ENCODE assay signal across 7 mouse cellular contexts in genomic region chr5:136567176-136568025, GRCm38 (mm10). TPM values are rescaled to one million over a fixed set of nuclear protein-coding genes. Genes with fewer than 3 reads are reported as not detected.
DNase-seq lines count a peak whose midpoint lies in the region; ATAC-seq and TF ChIP-seq lines count a peak whose summit lies in the region.

Cux1 (minus strand) TSS chr5:136567490.

- no peak for TF ChIP-seq EP300 in heart, adult 2 months (IDR thresholded peaks at IDR 0.05; ENCODE audit: insufficient read depth, low read depth, low read length)

- no peaks in the 10 kb centered on the region for H3K36me3 ChIP-seq in embryonic facial prominence, embryonic 13.5 days
- H3K36me3 ChIP-seq in heart, adult 2 months (ENCODE audit: control insufficient read depth, insufficient read depth, low read length), result no peaks in the 10 kb centered on the region
- H3K36me3 ChIP-seq in limb, embryonic 12.5 days, result no peaks in the 10 kb centered on the region
- H3K36me3 ChIP-seq in midbrain, embryonic 14.5 days (ENCODE audit: control insufficient read depth, insufficient read depth, low read length), result no peaks in the 10 kb centered on the region

- peak; percentile 89 for TF ChIP-seq CTCF in heart, adult 2 months (IDR thresholded peaks at IDR 0.05)

- intact Hi-C loops in heart, adult 2 months (cut with DNase I), result loop anchor here (1.0 to 5.0 kb wide), 9 partner anchors 55 to 365 kb away; no protein-coding TSS in a partner anchor

- no peaks in the 10 kb centered on the region; the same call in none of the 2 replicates for H3K79me2 ChIP-seq in heart, adult 2 months (replicated peaks; ENCODE audit: control insufficient read depth, insufficient read depth, low read length)

- peak within 1 kb of the TSS; percentile 88 for H3K27ac ChIP-seq in embryonic facial prominence, embryonic 13.5 days
- peak within 1 kb of the TSS; percentile 74 for H3K27ac ChIP-seq in heart, adult 2 months
- H3K27ac ChIP-seq in limb, embryonic 12.5 days, result peak within 1 kb of the TSS; percentile 89
- H3K27ac ChIP-seq in midbrain, embryonic 14.5 days (replicated peaks; ENCODE audit: low read depth, low read length), result peak within 1 kb of the TSS; percentile 97

- H3K9ac ChIP-seq in embryonic facial prominence, embryonic 13.5 days, result peak within 1 kb of the TSS; percentile 85
- peak within 1 kb of the TSS; percentile 87 for H3K9ac ChIP-seq in heart, adult 2 months (ENCODE audit: low read depth, low read length)
- H3K9ac ChIP-seq in limb, embryonic 12.5 days (replicated peaks), result peak within 1 kb of the TSS; percentile 90
- peak within 1 kb of the TSS; percentile 95 for H3K9ac ChIP-seq in midbrain, embryonic 14.5 days (replicated peaks; ENCODE audit: low read length)

- H3K9me3 ChIP-seq in embryonic facial prominence, embryonic 13.5 days, result no peaks in the 10 kb centered on the region
- H3K9me3 ChIP-seq in limb, embryonic 12.5 days, result no peaks in the 10 kb centered on the region
- H3K9me3 ChIP-seq in midbrain, embryonic 14.5 days (ENCODE audit: control insufficient read depth, low read length), result no peaks in the 10 kb centered on the region

- peak; percentile 87 to 94 for DNase-seq in adrenal gland, postnatal 36 days
- peak; percentile 88 to 92 for DNase-seq in heart, adult 2 months
- peak; percentile 84 to 85 for DNase-seq in kidney, adult 8-10 months
- DNase-seq in midbrain, embryonic 14.5 days, result peak; percentile 92
- peak; percentile 79 for DNase-seq in spleen, adult 18-20 months

- peak within 1 kb of the TSS; percentile 93 for H3K4me3 ChIP-seq in embryonic facial prominence, embryonic 13.5 days
- peak within 1 kb of the TSS; percentile 89 for H3K4me3 ChIP-seq in heart, adult 2 months
- peak within 1 kb of the TSS; percentile 91 for H3K4me3 ChIP-seq in limb, embryonic 12.5 days (replicated peaks)
- H3K4me3 ChIP-seq in midbrain, embryonic 14.5 days (replicated peaks; ENCODE audit: low read depth, low read length), result peak within 1 kb of the TSS; percentile 77

- peaks cover 43% of the 10 kb centered on the region for H3K4me1 ChIP-seq in embryonic facial prominence, embryonic 13.5 days
- peaks cover 7% of the 10 kb centered on the region for H3K4me1 ChIP-seq in heart, adult 2 months (ENCODE audit: control insufficient read depth, insufficient read depth, low read length)
- peaks cover 40% of the 10 kb centered on the region for H3K4me1 ChIP-seq in limb, embryonic 12.5 days (replicated peaks)
- H3K4me1 ChIP-seq in midbrain, embryonic 14.5 days (ENCODE audit: control insufficient read depth, insufficient read depth, low read length), result peaks cover 32% of the 10 kb centered on the region

- no peak for TF ChIP-seq POLR2A in heart, adult 2 months (IDR thresholded peaks at IDR 0.05; ENCODE audit: insufficient read depth, low read depth, low read length)

- H3K27me3 ChIP-seq in embryonic facial prominence, embryonic 13.5 days, result peaks cover 47% of the 10 kb centered on the region
- H3K27me3 ChIP-seq in heart, adult 2 months (ENCODE audit: control insufficient read depth, insufficient read depth, low read length), result no peaks in the 10 kb centered on the region
- H3K27me3 ChIP-seq in limb, embryonic 12.5 days, result peaks cover 38% of the 10 kb centered on the region
- H3K27me3 ChIP-seq in midbrain, embryonic 14.5 days (ENCODE audit: control insufficient read depth, insufficient read depth, low read length), result peaks cover 18% of the 10 kb centered on the region

- peak; percentile 84 for ATAC-seq in embryonic facial prominence, embryonic 13.5 days (ENCODE audit: insufficient number of reproducible peaks, insufficient read depth, low FRiP score, low TSS enrichment, low read depth)
- ATAC-seq in limb, embryonic 12.5 days (ENCODE audit: insufficient number of reproducible peaks, insufficient read depth, low FRiP score, low TSS enrichment, low read depth), result peak; percentile 77
- peak; percentile 91 for ATAC-seq in midbrain, embryonic 14.5 days (ENCODE audit: low FRiP score, low TSS enrichment)

- H3K4me2 ChIP-seq in embryonic facial prominence, embryonic 13.5 days, result peak within 1 kb of the TSS; percentile 98
- peak within 1 kb of the TSS; percentile 96 for H3K4me2 ChIP-seq in limb, embryonic 12.5 days
- H3K4me2 ChIP-seq in midbrain, embryonic 14.5 days (ENCODE audit: low read length), result peak within 1 kb of the TSS; percentile 97

- under 1% methylated on average over 86 of the region's 103 CpGs for WGBS in embryonic facial prominence, embryonic 13.5 days
- WGBS in heart, adult 2 months, result under 1% methylated on average over 66 of the region's 103 CpGs
- under 1% methylated on average over 69 of the region's 103 CpGs for WGBS in limb, embryonic 12.5 days
- under 1% methylated on average over 70 of the region's 103 CpGs for WGBS in midbrain, embryonic 14.5 days

RNA-seq across cellular contexts. Expression of gene Cux1, which starts in this region (rescaled TPM):
- 100 to 1,000 TPM in 1 of 2 experiments, 10 to 100 TPM in 1; 97.4 to 110 TPM for total RNA-seq in adrenal gland, postnatal 36 days (2021)
- polyA plus RNA-seq in embryonic facial prominence, embryonic 13.5 days (2015; fragmentation: Nextera tagmentation; extraction: Ambion mirVana), result 78.6 and 82.7 TPM in 2 replicates
- 100 to 1,000 TPM in 1 of 2 experiments, 10 to 100 TPM in 1; 85.8 to 101 TPM for total RNA-seq in heart, adult 2 months (2021)
- polyA plus RNA-seq in heart, adult 2 months (2012; rRNA removed), result 46.8 and 65.3 TPM in 2 replicates
- 82.3 and 84.4 TPM in 2 replicates for polyA plus RNA-seq in limb, embryonic 12.5 days (2016; fragmentation: Nextera tagmentation; extraction: Ambion mirVana)
- 109 and 112 TPM in 2 replicates for polyA plus RNA-seq in midbrain, embryonic 14.5 days (2014; fragmentation: Nextera tagmentation; extraction: Ambion mirVana)

Comparison
In these comparisons a context has a peak if more than half of its experiments do, and no peak if none do; other contexts are left out.
1. Peak in every context shown above with its lines: DNase-seq, ATAC-seq, H3K4me3 ChIP-seq and H3K27ac ChIP-seq.